Comparison of ENCODE assay signal across 29 mouse cellular contexts in genomic region chr6:91169129-91169528, GRCm38 (mm10).
"Had no signal": no experiment of that assay in that cellular context is flagged by ENCODE, and none has a peak within 500 bp of the region (broad histone marks: within the 10 kb centered on the region; RNA-seq: fewer than 3 reads in every experiment).

No protein-coding gene starts in this region.

- ATAC-seq: forebrain, embryonic 13.5 days; forebrain, embryonic 14.5 days; forebrain, embryonic 15.5 days; forebrain, embryonic 16.5 days; forebrain, postnatal 0 days had no signal

- H3K9me3 ChIP-seq: embryonic facial prominence, embryonic 10.5 days; embryonic facial prominence, embryonic 12.5 days; embryonic facial prominence, embryonic 13.5 days; embryonic facial prominence, embryonic 15.5 days; forebrain, embryonic 10.5 days; forebrain, embryonic 12.5 days; forebrain, embryonic 13.5 days; forebrain, embryonic 15.5 days had no signal

- DNase-seq: cerebellum, adult 2 months; cerebellum, adult 8-10 months; cerebellum, adult 9-10 months; cerebellum, adult 9-11 months; cerebellum, postnatal 10 days; cerebellum, postnatal 14 days; cerebellum, postnatal 25 days; cerebellum, postnatal 36 days; embryo, embryonic 11 days; forebrain, postnatal 0 days; gastrocnemius, adult 2 months; gastrocnemius, postnatal 10 days; gastrocnemius, postnatal 14 days; gastrocnemius, postnatal 25 days; gastrocnemius, postnatal 36 days; heart, adult 11 months; heart, adult 18-20 months; heart, adult 2 months had no signal

- H3K4me3 ChIP-seq: embryonic facial prominence, embryonic 10.5 days; embryonic facial prominence, embryonic 12.5 days; embryonic facial prominence, embryonic 13.5 days; embryonic facial prominence, embryonic 15.5 days; erythroblast, embryonic 14.5 days; forebrain, embryonic 10.5 days; forebrain, embryonic 12.5 days; forebrain, embryonic 13.5 days; forebrain, embryonic 15.5 days; gastrocnemius, adult 2 months; heart, adult 2 months had no signal

- H3K27ac ChIP-seq: embryonic facial prominence, embryonic 10.5 days; embryonic facial prominence, embryonic 12.5 days; embryonic facial prominence, embryonic 13.5 days; embryonic facial prominence, embryonic 15.5 days; forebrain, embryonic 10.5 days; forebrain, embryonic 12.5 days; forebrain, embryonic 13.5 days; forebrain, embryonic 15.5 days; gastrocnemius, adult 2 months; heart, adult 2 months had no signal

- H3K9ac ChIP-seq: embryonic facial prominence, embryonic 12.5 days; embryonic facial prominence, embryonic 13.5 days; embryonic facial prominence, embryonic 15.5 days; forebrain, embryonic 12.5 days; forebrain, embryonic 13.5 days; forebrain, embryonic 15.5 days; forebrain, postnatal 0 days had no signal

- H3K4me2 ChIP-seq: embryonic facial prominence, embryonic 12.5 days; embryonic facial prominence, embryonic 13.5 days; embryonic facial prominence, embryonic 15.5 days; forebrain, embryonic 12.5 days; forebrain, embryonic 13.5 days; forebrain, embryonic 15.5 days had no signal

- H3K27me3 ChIP-seq: embryonic facial prominence, embryonic 12.5 days; embryonic facial prominence, embryonic 13.5 days; embryonic facial prominence, embryonic 15.5 days; forebrain, embryonic 12.5 days; forebrain, embryonic 13.5 days; forebrain, embryonic 15.5 days had no signal

- H3K4me1 ChIP-seq: embryonic facial prominence, embryonic 10.5 days; embryonic facial prominence, embryonic 12.5 days; forebrain, embryonic 13.5 days had no signal
